Mouse (Mus musculus): Measurements from ENCODE around the gene Npcd. TPM values are rescaled to one million over a fixed set of nuclear protein-coding genes. Genes with fewer than 3 reads are reported as not detected.

The Npcd gene
- total RNA-seq, 2 experiments from 2014 or later, result 9.7 to 19.7 TPM

DNA sequence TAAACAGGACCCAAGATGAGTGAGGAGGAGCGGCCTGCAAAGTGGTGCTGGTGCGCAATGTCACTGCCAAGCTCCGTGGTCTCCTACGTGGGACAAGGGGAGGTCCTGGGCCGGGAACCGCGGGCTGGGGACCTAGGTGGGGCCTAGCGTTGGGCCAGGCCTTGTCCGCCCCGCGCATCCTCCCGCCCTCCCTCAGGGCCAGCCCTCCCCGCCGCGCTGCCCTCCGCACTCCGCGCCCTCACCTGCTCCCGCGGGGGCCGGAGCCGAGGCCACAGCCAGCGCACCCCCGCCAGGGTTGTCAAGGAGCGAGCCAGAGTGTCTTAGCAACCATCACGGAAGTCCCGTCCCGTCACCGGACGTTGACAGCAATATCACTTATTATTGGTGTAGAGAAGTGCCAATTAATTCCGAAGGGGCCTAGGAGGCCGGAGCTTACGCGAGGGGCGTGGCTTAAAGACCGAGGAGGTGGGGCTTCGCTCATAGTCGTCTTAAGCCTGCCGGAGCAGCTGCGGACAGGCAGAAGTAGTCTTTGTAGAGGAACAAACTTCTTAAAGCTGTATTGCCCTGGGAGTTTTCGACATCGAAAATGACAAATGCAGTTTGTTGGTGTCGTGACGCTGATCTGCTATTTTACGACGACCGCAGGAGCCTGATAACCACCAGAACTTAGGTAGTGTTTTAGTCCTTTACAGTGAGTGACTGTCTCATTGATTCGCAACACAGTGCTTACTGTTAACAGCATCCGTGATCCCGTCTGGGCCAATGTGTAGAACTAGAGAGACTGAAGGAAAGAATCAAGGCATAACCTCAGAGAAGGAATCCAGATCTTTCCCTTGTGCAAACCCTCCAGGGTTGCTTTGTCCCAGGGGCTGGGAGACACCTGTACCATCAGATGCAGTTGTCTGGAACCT lies 59.7 kb downstream of the Npcd start:
- peak overlapping the region; percentile 96 for H3K27ac ChIP-seq
- intact Hi-C loops (cut with DNase I), result loop anchor here (1.0 kb wide), 1 partner anchor 22 kb away; no protein-coding TSS in a partner anchor
- peak overlapping the region; percentile 97 for H3K4me3 ChIP-seq
- DNase-seq (ENCODE audit: extremely low spot score in 1 of 2, low spot score in 2 of 2), result peak; percentile 93 to 94
- TF ChIP-seq CTCF (IDR thresholded peaks at IDR 0.05), result no peak

- DNase-seq (ENCODE audit: extremely low spot score in 1 of 2, low spot score in 2 of 2), result peak in 1 of 2 experiments; percentile 67
- peak overlapping the region; percentile 59 for H3K27ac ChIP-seq
- no peak for TF ChIP-seq CTCF (IDR thresholded peaks at IDR 0.05)
- intact Hi-C loops (cut with DNase I), result loop anchor here (1.0 kb wide), 1 partner anchor 26 kb away; no protein-coding TSS in a partner anchor
- no peak overlapping the region for H3K4me3 ChIP-seq
These were observed 63.3 kb downstream of the Npcd start for GRCm38 (mm10) chr15:79770629-79771240.

DNA sequence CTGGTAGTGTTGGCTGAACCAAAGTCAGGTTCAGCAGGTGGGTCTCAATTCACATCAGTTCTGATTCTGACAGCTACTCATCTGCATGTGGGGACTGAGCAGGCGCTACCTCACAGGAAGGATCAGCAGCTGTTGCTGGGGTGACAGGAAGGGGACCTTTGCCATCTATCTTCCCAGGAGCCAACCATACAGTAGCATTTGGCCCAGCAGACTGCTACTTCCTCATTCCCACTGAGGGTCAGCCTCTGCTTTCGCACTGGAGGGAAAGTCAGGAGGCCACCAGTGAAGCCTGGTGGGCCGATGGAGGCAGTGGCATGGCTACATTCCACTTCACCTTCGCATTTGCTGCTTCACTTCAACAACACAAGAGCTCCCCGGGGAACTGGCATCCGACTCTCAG lies 65.7 kb downstream of the Npcd start:
- TF ChIP-seq CTCF (IDR thresholded peaks at IDR 0.05), result no peak
- no peak overlapping the region for H3K4me3 ChIP-seq
- H3K27ac ChIP-seq, result peak overlapping the region; percentile 78; the same call in 1 of the 2 replicates
- intact Hi-C loops (cut with DNase I), result loop anchor here (5.0 kb wide), 1 partner anchor 244 kb away; the partner anchor contains the start of gene Pdgfb
- no peak for DNase-seq (ENCODE audit: extremely low spot score in 1 of 2, low spot score in 2 of 2)

DNA sequence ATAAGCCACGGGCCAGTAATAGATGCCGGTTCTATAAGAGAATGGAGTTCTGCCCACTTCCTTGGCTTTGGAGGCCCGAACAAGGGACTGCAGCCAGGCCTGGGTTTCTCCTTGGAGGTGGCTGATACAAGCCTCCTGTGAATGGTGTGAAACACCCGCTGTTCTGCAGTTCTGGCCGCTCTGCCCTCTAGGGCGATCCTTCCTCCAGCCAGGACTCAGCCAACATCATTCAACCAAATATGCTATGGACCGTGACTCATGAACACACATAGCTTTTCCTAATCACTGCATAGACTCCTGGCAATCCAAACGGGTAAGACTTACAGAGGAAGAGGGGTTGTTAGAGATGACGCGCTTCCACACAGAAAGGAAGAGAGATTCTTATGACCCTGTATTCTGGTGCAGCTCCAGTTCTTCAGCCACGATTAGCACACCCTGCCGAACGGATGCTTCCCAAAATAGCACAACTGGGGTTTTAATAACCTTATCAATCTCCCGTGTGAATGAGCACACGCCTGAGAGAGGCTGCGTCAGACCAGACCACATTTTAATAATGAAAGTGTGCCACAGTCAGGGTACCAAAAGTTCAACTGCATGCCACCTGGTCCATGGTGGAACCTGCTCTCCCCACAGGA lies 66.6 kb downstream of the Npcd start:
- H3K4me3 ChIP-seq, result no peak overlapping the region
- DNase-seq (ENCODE audit: extremely low spot score in 1 of 2, low spot score in 2 of 2), result no peak
- TF ChIP-seq CTCF (IDR thresholded peaks at IDR 0.05), result no peak
- intact Hi-C loops (cut with DNase I), result loop anchor here (5.0 kb wide), 1 partner anchor 245 kb away; the partner anchor contains the start of gene Pdgfb
- H3K27ac ChIP-seq, result peak overlapping the region; percentile 78

DNA sequence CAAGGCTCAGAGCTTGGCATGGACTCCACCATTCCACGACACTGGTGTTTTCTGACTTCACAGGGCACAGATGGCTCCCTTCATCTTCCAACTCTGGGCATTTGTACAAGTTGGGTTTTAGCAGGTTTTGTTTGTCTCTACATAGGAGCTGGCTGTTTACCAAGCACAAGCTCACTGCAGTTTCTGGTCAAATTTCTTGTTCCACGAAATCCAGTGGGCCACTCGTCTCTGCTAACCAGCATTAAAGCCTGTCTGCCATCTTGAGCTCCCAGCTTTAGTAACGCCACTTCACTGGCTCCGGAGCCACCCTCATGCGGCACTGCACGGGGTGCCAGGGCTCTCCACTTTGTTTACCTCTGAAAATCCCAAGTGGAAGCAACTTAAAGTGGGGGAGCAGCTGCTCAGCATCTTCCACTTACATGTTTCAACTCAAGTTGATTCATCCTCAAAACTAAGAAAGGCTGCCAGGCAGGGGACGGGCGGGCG lies 67.4 kb downstream of the Npcd start:
- Histone ChIP-seq H3K27ac (peak overlapping the region; percentile 78), H3K4me3 (no peak overlapping the region)
- TF ChIP-seq CTCF (IDR thresholded peaks at IDR 0.05), result no peak
- DNase-seq (ENCODE audit: extremely low spot score in 1 of 2, low spot score in 2 of 2), result no peak
- intact Hi-C loops (cut with DNase I), result loop anchor here (5.0 kb wide), 1 partner anchor 246 kb away; the partner anchor contains the start of gene Pdgfb

- intact Hi-C loops (cut with DNase I), result loop anchor here (5.0 kb wide), 1 partner anchor 246 kb away; the partner anchor contains the start of gene Pdgfb
- TF ChIP-seq CTCF (IDR thresholded peaks at IDR 0.05), result no peak
- Histone ChIP-seq H3K4me3 (no peak overlapping the region), H3K27ac (peak overlapping the region; percentile 78)
- no peak for DNase-seq (ENCODE audit: extremely low spot score in 1 of 2, low spot score in 2 of 2)
These were observed 67.9 kb downstream of the Npcd start for GRCm38 (mm10) chr15:79766168-79766567.

- TF ChIP-seq CTCF (IDR thresholded peaks at IDR 0.05), result no peak
- no peak for DNase-seq (ENCODE audit: extremely low spot score in 1 of 2, low spot score in 2 of 2)
- Histone ChIP-seq H3K27ac (peak overlapping the region; percentile 78), H3K4me3 (no peak overlapping the region)
- intact Hi-C loops (cut with DNase I), result loop anchor here (1.0 to 5.0 kb wide), 2 partner anchors 33 to 247 kb away; partner anchors contain the start of gene Pdgfb
These were observed 68.7 kb downstream of the Npcd start for GRCm38 (mm10) chr15:79765361-79765760.

DNA sequence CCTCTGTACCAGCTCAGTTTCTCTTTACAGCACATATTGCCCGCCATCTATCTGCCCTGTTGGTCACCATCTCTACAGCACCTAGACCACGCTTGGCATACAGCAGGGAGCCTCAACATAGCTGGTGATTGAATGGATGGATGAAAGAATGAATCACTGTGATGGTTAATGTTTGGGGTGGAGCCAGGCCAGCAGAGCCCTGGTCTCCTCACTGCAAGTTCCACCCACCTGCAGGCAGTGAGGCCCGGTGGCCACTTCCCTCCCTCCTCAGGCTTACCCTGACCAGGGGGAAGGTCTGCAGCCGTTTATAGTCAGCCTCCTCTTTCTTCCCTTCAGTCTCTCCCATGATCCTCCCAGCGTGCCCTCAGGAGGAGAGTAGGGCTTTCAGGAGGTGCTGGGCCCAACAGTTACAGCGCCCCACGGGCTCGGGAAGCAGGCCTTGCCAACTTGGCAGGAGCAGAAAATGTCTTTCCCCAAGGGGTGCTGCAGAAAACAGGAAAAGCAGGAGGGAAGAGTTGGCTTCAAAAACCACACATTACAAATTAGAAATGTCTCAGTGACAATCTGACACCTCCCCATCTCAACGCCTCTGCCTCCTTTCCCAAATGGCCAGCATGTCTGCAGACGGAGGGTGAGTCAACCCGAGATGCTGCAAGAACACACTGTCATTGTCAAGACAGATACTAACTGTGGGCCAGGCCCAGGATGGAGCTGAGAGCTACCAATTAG lies 69.3 kb downstream of the Npcd start:
- Histone ChIP-seq H3K27ac (peak overlapping the region; percentile 78), H3K4me3 (no peak overlapping the region)
- no peak for TF ChIP-seq CTCF (IDR thresholded peaks at IDR 0.05)
- DNase-seq (ENCODE audit: extremely low spot score in 1 of 2, low spot score in 2 of 2), result peak; percentile 68 to 73
- intact Hi-C loops (cut with DNase I), result loop anchor here (1.0 to 5.0 kb wide), 3 partner anchors 34 to 248 kb away; partner anchors contain the start of genes Cbx6, Npcd and Pdgfb

DNA sequence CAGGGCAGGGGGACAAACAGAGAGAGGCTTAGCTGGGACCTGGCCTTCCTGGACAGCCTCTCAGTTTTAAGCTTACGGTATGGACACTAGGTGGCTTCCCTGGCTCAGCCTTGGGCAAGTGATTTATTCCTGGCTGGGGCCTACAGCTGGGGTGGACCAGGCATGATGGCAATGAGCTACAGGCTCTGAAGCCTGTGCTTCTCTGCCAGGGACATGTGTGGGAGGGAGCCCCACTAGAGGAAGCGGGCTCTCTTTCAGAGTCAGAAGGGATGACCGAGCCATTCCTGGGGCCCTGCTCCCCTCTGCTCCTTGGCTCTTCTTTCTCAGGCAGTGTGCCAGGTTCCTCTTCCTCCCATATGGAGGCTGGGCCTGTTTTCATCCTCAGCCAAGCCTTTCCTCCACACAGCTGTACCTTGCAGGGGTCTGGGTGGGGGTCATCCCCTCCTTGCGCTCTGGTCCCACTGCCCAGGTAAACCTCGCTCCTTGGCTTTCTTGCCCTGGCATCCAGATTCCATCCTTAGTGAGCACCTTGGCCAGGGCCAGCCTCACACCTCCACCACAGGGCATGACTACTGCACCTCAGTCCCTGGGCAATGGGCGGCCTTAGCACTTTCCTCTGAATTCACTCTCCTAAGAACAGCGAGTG lies 70.3 kb downstream of the Npcd start:
- TF ChIP-seq CTCF (IDR thresholded peaks at IDR 0.05), result peak; percentile 39
- Histone ChIP-seq H3K27ac (peak overlapping the region; percentile 78), H3K4me3 (no peak overlapping the region)
- intact Hi-C loops (cut with DNase I), result loop anchor here (1.0 kb wide), 1 partner anchor 71 kb away; the partner anchor contains the start of genes Cbx6 and Npcd
- DNase-seq (ENCODE audit: extremely low spot score in 1 of 2, low spot score in 2 of 2), result no peak

DNA sequence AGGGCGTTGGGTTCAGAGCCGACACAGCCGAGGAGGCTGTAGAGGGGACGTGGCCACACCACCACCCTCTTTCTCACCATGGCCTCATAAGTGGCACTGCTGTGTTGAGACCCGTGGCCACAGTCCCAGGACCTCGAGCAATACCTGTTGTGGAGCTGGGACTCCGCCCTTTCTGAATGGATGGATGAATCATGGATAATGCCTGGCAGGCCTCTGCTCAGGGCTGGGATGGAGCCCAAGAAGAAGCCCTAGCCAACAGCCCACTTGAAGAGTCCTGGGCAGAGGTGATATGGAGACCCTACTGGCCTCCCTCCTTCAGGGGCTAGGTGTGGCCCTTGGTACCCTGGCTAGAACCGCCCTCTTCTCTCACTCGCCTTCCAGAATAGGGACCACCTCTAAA lies 71.0 kb downstream of the Npcd start:
- no peak for DNase-seq (ENCODE audit: extremely low spot score in 1 of 2, low spot score in 2 of 2)
- peak overlapping the region; percentile 78 for H3K27ac ChIP-seq
- H3K4me3 ChIP-seq, result no peak overlapping the region
- no peak for TF ChIP-seq CTCF (IDR thresholded peaks at IDR 0.05)
- intact Hi-C loops (cut with DNase I), result no loop called here
